Mouse (Mus musculus) hindbrain, postnatal 0 days (tissue): ENCODE measurements around the gene 2010003K11Rik. TPM values are rescaled to one million over a fixed set of nuclear protein-coding genes. Genes with fewer than 3 reads are reported as not detected.

ENCODE experiments used
- ATAC-seq: fragments of 200-750 bp; cut with Nextera tagmentation; 2 replicates; pipeline ENCODE4 v1.8.0; 2017; ENCODE audit warnings: mild to moderate bottlenecking, moderate TSS enrichment, moderate library complexity
- DNase-seq: peaks from one replicate; pipeline ENCODE4 v3.0.0-alpha.2; 2015; ENCODE audit warnings: low spot score
- H3K27ac ChIP-seq: fragments of 300-500 bp; sonication (generic); 2 replicates; pipeline ENCODE4 v1.5.1; 2014; ENCODE audit warnings: mild to moderate bottlenecking
- H3K27me3 ChIP-seq: fragments of 300-500 bp; sonication (generic); 2 replicates; pipeline ENCODE4 v1.6.1; 2014; ENCODE audit warnings: low read length, mixed read lengths; ENCODE audit not compliant: insufficient read depth
- H3K36me3 ChIP-seq: fragments of 300-500 bp; sonication (generic); 2 replicates; pipeline ENCODE4 v1.6.1; 2014; ENCODE audit warnings: low read length, mixed read lengths; ENCODE audit not compliant: insufficient read depth
- H3K4me1 ChIP-seq: fragments of 300-500 bp; sonication (generic); 2 replicates; pipeline ENCODE4 v1.6.1; 2014; ENCODE audit warnings: antibody characterized with exemption, low read length, mixed read lengths; ENCODE audit not compliant: insufficient read depth
- H3K4me2 ChIP-seq: fragments of 300-500 bp; sonication (generic); 2 replicates; pipeline ENCODE4 v1.6.1; 2014; ENCODE audit warnings: low read depth, mild to moderate bottlenecking, low read length, moderate library complexity, mixed read lengths
- H3K4me3 ChIP-seq: fragments of 300-500 bp; sonication (generic); 2 replicates; pipeline ENCODE4 v1.5.1; 2014; ENCODE audit warnings: low read length
- H3K9ac ChIP-seq: fragments of 300-500 bp; sonication (generic); replicated peaks from 2 replicates; pipeline ENCODE4 v1.6.1; 2014; ENCODE audit warnings: mild to moderate bottlenecking, low read length, moderate library complexity, mixed read lengths
- H3K9me3 ChIP-seq: fragments of 300-500 bp; sonication (generic); 2 replicates; pipeline ENCODE4 v1.6.1; 2016; ENCODE audit warnings: low read length, mixed read lengths
- CTCF ChIP-seq: IDR thresholded peaks from 2 replicates; pipeline ENCODE4 v1.5.1; 2016; ENCODE audit warnings: antibody characterized with exemption, control low read depth, low read depth
- WGBS: fragments of 180-500 bp; shearing (Covaris S2); extraction: QIAGEN DNeasy Blood & Tissue Kit; methylation state at CpG from one replicate; pipeline ENCODE4 v1.1.7; 2014; 5-methylcytosine and 5-hydroxymethylcytosine counted together
- polyA plus RNA-seq: library from polyadenylated mRNA; unstranded; fragments of >200 nt; fragmentation: Nextera tagmentation; extraction: Ambion mirVana; gene quantifications from 2 replicates; pipeline ENCODE4 v1.2.1, GENCODE M21; 2015
- total RNA-seq: library from RNA; depleted of rRNA; stranded (reverse); fragments of >200 nt; gene quantifications from 2 replicates; pipeline ENCODE4 v1.2.3, GENCODE M21; 2014

2010003K11Rik gene
- total and polyA plus RNA-seq, 2 experiments from 2014 or later = 0.13 TPM; not detected in 1

DNA sequence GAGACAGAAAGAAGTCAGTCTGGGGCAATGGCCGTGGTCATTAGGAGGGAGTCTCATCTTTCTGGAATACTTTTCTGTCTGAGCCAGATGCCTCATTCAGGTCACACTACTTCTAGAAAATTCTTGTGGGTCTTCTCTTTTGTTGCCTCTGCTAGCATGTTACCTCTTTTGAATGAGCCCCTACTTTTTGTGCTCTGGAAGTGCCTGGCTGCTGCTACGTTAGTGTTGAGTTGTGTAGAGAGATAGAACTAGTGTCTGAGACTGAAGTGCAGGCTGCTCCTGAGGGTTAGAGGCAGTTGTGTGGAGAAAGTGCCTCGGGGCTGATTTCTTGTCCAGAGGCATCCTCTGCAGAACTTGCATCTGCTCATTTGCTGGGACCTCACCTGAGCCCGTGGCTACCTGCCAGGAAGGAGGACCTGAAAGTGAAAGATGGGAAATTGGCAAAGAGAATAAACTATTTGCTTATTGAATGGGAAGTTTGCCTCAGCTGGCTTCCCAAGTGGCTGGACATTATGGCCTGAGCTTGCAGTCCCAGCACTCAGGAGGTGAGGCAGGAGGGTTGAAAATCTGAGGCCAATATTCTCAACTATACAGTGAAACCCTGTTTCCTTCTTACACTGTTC, 15.0 kb upstream of the 2010003K11Rik start:
- no peak for ATAC-seq
- DNase-seq = no peak
- H3K4me1 ChIP-seq = peaks cover 14% of the 10 kb centered on the region; the same call in 1 of the 2 replicates
- H3K4me2 ChIP-seq = no peak overlapping the region
- no peak for TF ChIP-seq CTCF
- no peaks in the 10 kb centered on the region for H3K27me3 ChIP-seq
- no peak overlapping the region for H3K9ac ChIP-seq
- H3K36me3 ChIP-seq = no peaks in the 10 kb centered on the region
- no peaks in the 10 kb centered on the region for H3K9me3 ChIP-seq
- H3K27ac ChIP-seq = no peak overlapping the region
- no peak overlapping the region for H3K4me3 ChIP-seq
- 70% methylated on average over 4 of the region's 4 CpGs for WGBS

DNA sequence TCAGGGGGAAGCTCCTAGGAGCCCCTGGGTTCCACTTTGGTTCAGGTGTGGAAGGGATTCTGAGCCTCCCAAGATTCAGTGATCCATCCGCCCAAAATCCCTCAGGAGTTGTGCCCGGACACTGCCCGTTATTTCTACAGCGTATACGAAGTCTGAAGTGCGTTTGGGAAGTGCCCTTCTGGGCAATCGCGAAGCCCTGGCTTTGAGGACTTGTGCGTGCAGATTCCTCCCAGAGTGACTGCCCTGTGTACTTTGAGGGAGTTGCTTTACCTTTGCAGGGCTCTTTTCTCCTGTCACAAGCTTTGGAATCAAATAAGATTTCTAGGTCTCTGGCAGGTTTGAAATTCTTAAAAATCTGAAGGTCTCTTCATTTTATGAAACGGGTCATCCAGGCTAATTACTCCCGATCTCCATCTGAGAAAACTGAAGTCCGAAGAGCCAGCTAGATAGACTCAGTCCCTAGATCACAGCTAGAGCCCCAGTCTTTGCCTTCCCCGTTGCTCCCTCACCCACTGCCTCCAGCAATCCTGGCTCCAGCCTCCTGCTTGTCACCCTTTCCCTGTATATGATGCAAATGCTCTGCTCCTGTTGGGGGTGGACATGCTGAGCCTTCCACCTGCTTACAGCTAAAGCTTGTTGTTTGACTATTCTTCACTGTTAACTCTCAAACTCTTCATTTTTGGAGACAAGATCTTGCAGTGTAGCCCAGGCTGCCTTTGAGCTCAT, 12.9 kb upstream of the 2010003K11Rik start:
- peak overlapping the region; percentile 54; the same call in 1 of the 2 replicates for H3K9ac ChIP-seq
- TF ChIP-seq CTCF = no peak
- peak overlapping the region; percentile 74 for H3K4me3 ChIP-seq
- peaks cover 14% of the 10 kb centered on the region; the same call in 1 of the 2 replicates for H3K4me1 ChIP-seq
- no peak for ATAC-seq
- no peaks in the 10 kb centered on the region for H3K36me3 ChIP-seq
- H3K27me3 ChIP-seq = no peaks in the 10 kb centered on the region
- H3K9me3 ChIP-seq = no peaks in the 10 kb centered on the region
- 0 out of 2 replicates have a peak overlapping the region, but pooled peaks have one; percentile 64 for H3K27ac ChIP-seq
- peak overlapping the region; percentile 80 for H3K4me2 ChIP-seq
- WGBS = 5% methylated on average over 13 of the region's 13 CpGs
- no peak for DNase-seq

DNA sequence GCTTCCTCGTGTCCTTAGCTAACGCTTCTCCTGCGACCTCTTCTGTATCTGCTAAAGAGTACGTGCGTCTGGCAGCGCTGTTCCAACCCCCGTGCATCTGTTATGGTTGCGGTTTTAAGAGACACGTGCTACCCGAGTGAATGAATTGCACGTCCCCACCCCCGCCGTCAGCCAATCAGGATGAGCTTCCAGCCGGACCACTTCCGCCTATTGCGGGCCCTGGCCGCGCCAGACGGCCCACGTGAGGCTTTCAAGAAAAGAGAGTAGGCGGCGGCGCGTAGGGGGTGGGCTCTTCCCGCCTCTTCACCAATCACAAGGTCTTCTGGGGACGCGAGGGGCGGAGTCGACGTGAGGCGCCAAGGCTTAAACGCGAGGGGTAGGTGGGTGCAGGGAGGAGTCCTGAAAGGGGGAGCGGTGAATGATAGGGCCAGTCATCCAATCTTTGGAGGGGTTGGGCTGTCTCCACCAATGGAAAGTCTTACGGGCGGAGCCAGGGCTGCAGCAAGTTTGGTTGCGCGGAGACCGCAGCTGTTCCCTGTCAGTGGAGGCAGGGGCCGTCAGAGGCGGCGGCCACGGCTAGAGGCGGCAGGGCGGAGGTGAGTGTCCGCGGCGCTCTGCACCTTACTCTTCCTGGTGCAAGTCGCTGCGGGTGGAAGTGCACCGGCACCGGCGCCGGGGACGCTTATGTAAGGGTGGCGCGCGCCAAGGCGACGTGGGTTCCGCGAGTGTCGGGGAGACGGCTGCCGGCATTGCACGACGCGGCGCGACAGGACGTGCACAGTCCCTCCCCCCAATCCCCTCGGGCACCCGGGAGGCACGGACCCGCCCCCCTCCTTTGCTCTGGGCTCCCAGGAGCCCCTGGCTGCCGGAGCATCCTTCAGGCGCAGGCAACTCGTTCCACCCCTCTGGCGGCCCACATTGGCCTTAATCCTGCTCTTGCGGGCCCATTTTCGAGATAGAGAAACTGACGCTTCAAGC, 11.9 kb upstream of the 2010003K11Rik start, which contains the start of gene Pcx:
Gene Pcx, plus strand, starts transcription at position 487 of the 978 bp plus-strand sequence.
- peak; percentile 13; the same call in 1 of the 2 replicates for TF ChIP-seq CTCF
- no peaks in the 10 kb centered on the region for H3K36me3 ChIP-seq
- peak within 1 kb of the TSS; percentile 54 for H3K9ac ChIP-seq
- peaks cover 7% of the 10 kb centered on the region; the same call in 1 of the 2 replicates for H3K4me1 ChIP-seq
- no peaks in the 10 kb centered on the region for H3K27me3 ChIP-seq
- peak within 1 kb of the TSS; percentile 64; the same call in 1 of the 2 replicates for H3K27ac ChIP-seq
- DNase-seq = peak; percentile 100
- peak within 1 kb of the TSS; percentile 74 for H3K4me3 ChIP-seq
- no peaks in the 10 kb centered on the region for H3K9me3 ChIP-seq
- peak; percentile 100 for ATAC-seq
- WGBS = under 1% methylated on average over 80 of the region's 82 CpGs
- H3K4me2 ChIP-seq = peak within 1 kb of the TSS; percentile 84

DNA sequence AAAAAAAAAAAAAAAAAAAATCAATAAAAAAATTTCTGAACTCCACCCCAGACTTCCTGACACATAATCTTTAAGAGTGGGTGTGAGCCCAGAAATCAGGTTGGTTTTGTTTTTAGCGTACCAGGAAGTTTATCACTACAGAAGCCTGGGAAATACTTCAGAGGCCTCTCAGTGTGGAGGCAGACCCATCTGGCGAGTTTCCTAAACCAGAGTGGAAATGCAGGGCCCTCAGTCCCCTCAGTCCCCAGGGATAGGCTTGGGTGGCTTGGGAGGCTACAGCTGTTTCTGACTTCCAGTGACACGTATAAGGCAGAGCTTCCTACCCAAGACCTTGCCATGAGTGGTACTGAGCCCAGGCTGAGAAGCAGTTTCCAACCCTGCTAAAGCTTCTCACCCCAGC, 9.4 kb upstream of the 2010003K11Rik start:
- ATAC-seq = no peak
- Histone ChIP-seq H3K36me3 (no peaks in the 10 kb centered on the region), H3K4me1 (0 out of 2 replicates have a peak, but pooled peaks cover 4% of the 10 kb centered on the region), H3K9me3 (no peaks in the 10 kb centered on the region), H3K27me3 (no peaks in the 10 kb centered on the region), H3K9ac (no peak overlapping the region), H3K27ac (no peak overlapping the region; the same call in 1 of the 2 replicates), H3K4me2 (no peak overlapping the region), H3K4me3 (no peak overlapping the region)
- 60% methylated on average over 3 of the region's 3 CpGs for WGBS
- no peak for DNase-seq
- TF ChIP-seq CTCF = no peak

DNA sequence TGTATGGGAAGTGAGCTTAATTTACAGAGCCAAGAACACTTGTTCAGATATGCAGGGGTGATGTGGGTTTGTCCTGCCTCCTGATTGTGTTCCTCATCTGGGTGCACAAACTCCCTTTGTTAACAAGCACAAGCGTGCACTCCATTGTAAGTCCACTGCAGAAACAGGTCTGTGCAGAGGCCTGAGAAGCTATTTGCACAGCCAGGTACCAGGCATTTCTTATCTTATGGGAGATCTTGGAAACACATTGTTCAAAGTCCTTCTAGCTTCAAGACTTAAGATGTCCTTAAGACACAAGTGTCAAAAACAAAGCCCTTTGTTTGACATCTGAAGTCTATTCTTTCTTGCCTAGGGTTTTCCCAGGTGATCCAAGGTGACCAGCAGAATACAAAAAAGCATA, 6.4 kb upstream of the 2010003K11Rik start:
- Histone ChIP-seq H3K36me3 (no peaks in the 10 kb centered on the region), H3K9ac (no peak overlapping the region), H3K27ac (no peak overlapping the region), H3K4me1 (no peaks in the 10 kb centered on the region), H3K4me3 (no peak overlapping the region), H3K9me3 (no peaks in the 10 kb centered on the region), H3K27me3 (no peaks in the 10 kb centered on the region), H3K4me2 (no peak overlapping the region)
- no peak for ATAC-seq
- TF ChIP-seq CTCF = no peak
- DNase-seq = no peak
- 100% methylated on average over 1 of the region's 1 CpGs for WGBS

DNA sequence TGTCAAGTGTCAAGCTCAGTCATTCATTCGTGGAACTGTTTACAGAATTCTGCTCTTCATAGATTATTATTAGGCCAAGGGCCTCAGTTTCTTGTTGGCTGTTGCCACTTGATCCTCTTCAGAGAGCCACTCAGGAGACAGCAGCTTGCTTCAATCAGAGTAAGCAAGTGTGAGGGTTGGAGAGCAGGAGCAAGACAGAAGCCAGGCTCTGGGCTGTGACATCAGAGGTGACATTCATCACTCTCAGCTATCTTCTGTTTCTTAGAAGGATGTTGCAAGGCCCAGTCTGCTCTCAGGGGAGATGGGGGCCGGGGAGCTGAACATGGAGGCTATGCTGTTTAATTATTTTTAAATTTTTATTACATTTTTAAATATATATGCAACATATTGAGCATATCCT, 4.3 kb upstream of the 2010003K11Rik start:
- Histone ChIP-seq H3K9ac (no peak overlapping the region), H3K36me3 (no peaks in the 10 kb centered on the region), H3K4me3 (no peak overlapping the region), H3K4me2 (no peak overlapping the region), H3K27ac (no peak overlapping the region), H3K9me3 (no peaks in the 10 kb centered on the region), H3K4me1 (peaks cover 5% of the 10 kb centered on the region; the same call in 1 of the 2 replicates), H3K27me3 (no peaks in the 10 kb centered on the region)
- ATAC-seq = no peak
- no peak for DNase-seq
- WGBS = 77% methylated on average over 2 of the region's 2 CpGs
- no peak for TF ChIP-seq CTCF
